Mouse (Mus musculus) left cerebral cortex, postnatal 14 days (tissue): ENCODE measurements at regions not wholly inside any gene's neighbourhood (a gene's known extent, or its start where the extent isn't known, plus 50 kb on each side); places are given as distances from the start of the nearest gene placed in this dataset.

Source experiments
- DNase-seq, 2 experiments: peaks; one replicate each; pipeline ENCODE4 v3.0.0; 2021 to 2022; ENCODE audit warnings: low spot score in 2 of 2, mixed read lengths in 1 of 2
- intact Hi-C: fragments of 180-260 bp; cut with DNase I; formaldehyde crosslinking; loops from one replicate; pipeline ENCODE4 v1.15.1; 2025

- intact Hi-C loops = no loop called here
- peak in 1 of 2 experiments; percentile 2 for DNase-seq
Observed at GRCm38 (mm10) chrX:10911127-10912061, 196.6 kb downstream of the Mid1ip1 start.
